Mouse (Mus musculus): Measurements from ENCODE around the gene Sgpp2. TPM values are rescaled to one million over a fixed set of nuclear protein-coding genes. Genes with fewer than 3 reads are reported as not detected.

Sgpp2 gene
- 1.5 and 2.5 TPM in 2 replicates for polyA plus RNA-seq (2016; fragmentation: Nextera tagmentation; extraction: Ambion mirVana)

GRCm38 (mm10) chr1:78310021-78310752 is at the start of gene Sgpp2:
Sgpp2 (plus strand) TSS chr1:78310345.
- H3K4me2 ChIP-seq (replicated peaks): peak within 1 kb of the TSS; percentile 100
- H3K4me3 ChIP-seq: peak within 1 kb of the TSS; percentile 63
- H3K4me1 ChIP-seq: peaks cover 25% of the 10 kb centered on the region
- peak within 1 kb of the TSS; percentile 55 for H3K9ac ChIP-seq
- H3K27ac ChIP-seq: no peak within 1 kb of the TSS
- H3K9me3 ChIP-seq (replicated peaks): no peaks in the 10 kb centered on the region
- no peaks in the 10 kb centered on the region for H3K36me3 ChIP-seq
- peak; percentile 67 for ATAC-seq (ENCODE audit: low FRiP score)
- under 1% methylated on average over 67 of the region's 68 CpGs for WGBS
- H3K27me3 ChIP-seq: peaks cover 50% of the 10 kb centered on the region

DNA sequence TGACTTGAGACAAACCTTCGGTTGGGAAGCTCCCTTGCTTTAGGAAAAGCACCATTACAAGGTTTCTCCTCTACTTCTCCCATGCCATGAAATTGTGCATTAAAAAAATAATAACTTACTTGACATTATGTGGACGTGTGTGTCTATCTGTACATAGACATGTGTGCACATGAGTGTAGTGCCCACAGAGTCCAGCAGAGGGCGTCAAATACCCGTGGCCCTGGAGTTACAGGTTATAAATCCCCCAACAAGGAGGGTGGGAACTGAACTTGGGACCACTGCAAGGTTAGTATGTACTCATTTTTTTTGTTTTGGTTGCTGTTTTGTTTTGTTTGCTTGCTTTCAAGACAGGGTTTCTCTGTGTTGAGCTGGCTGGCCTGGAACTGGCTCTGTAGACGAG is 42.6 kb upstream of the Sgpp2 start:
- no peak for ATAC-seq (ENCODE audit: low FRiP score)
- Histone ChIP-seq H3K9ac (no peak overlapping the region), H3K27ac (no peak overlapping the region), H3K27me3 (no peaks in the 10 kb centered on the region), H3K4me2 (replicated peaks) (no peak overlapping the region), H3K4me3 (no peak overlapping the region), H3K4me1 (no peaks in the 10 kb centered on the region), H3K9me3 (replicated peaks) (no peaks in the 10 kb centered on the region), H3K36me3 (no peaks in the 10 kb centered on the region)
- WGBS: 65% methylated on average over 5 of the region's 5 CpGs

DNA sequence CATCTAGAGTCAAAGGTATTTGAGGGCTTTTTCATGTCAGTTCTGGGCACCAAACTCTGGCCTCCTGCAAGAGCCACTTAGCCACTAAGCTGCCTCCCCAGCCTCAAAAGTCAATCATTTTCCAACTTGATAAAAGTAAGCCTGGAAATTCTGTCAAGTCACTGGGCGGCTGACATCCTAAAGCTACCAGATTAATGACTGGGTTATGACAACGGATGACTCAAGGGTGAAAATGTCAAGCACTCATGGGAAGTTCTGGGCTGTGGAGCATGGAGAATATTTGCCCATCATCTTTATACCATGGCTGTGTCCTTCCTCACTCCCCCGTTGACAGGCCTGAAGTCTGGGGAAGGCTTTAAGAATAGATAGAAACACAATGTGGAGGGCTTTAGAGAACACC is 37.2 kb upstream of the Sgpp2 start:
- Histone ChIP-seq H3K36me3 (no peaks in the 10 kb centered on the region), H3K4me2 (replicated peaks) (no peak overlapping the region), H3K9ac (no peak overlapping the region), H3K27ac (no peak overlapping the region), H3K27me3 (no peaks in the 10 kb centered on the region), H3K4me3 (no peak overlapping the region), H3K4me1 (no peaks in the 10 kb centered on the region), H3K9me3 (replicated peaks) (no peaks in the 10 kb centered on the region)
- WGBS: 79% methylated on average over 3 of the region's 3 CpGs
- ATAC-seq (ENCODE audit: low FRiP score): no peak

GRCm38 (mm10) chr1:78279128-78279527 is 31.0 kb upstream of the Sgpp2 start:
- H3K4me2 ChIP-seq (replicated peaks): no peak overlapping the region
- ATAC-seq (ENCODE audit: low FRiP score): no peak
- no peaks in the 10 kb centered on the region for H3K36me3 ChIP-seq
- 35% methylated on average over 3 of the region's 3 CpGs for WGBS
- no peak overlapping the region for H3K27ac ChIP-seq
- no peaks in the 10 kb centered on the region for H3K4me1 ChIP-seq
- H3K9me3 ChIP-seq (replicated peaks): no peaks in the 10 kb centered on the region
- H3K9ac ChIP-seq: no peak overlapping the region
- no peaks in the 10 kb centered on the region for H3K27me3 ChIP-seq
- H3K4me3 ChIP-seq: no peak overlapping the region

GRCm38 (mm10) chr1:78292397-78292796 is 17.7 kb upstream of the Sgpp2 start:
- no peak overlapping the region for H3K27ac ChIP-seq
- no peak for ATAC-seq (ENCODE audit: low FRiP score)

GRCm38 (mm10) chr1:78299670-78300225 is 10.4 kb upstream of the Sgpp2 start:
- Histone ChIP-seq H3K9me3 (replicated peaks) (no peaks in the 10 kb centered on the region), H3K4me3 (no peak overlapping the region), H3K4me1 (no peaks in the 10 kb centered on the region), H3K27ac (no peak overlapping the region), H3K36me3 (no peaks in the 10 kb centered on the region), H3K27me3 (no peaks in the 10 kb centered on the region), H3K4me2 (replicated peaks) (no peak overlapping the region), H3K9ac (no peak overlapping the region)
- ATAC-seq (ENCODE audit: low FRiP score): no peak
- WGBS: 86% methylated on average over 7 of the region's 7 CpGs

More at GRCm38 (mm10) chr1:78292397-78292796, 17.7 kb upstream of the Sgpp2 start:
- H3K4me3 ChIP-seq: no peak overlapping the region
- no peaks in the 10 kb centered on the region for H3K4me1 ChIP-seq
- H3K36me3 ChIP-seq: no peaks in the 10 kb centered on the region
- WGBS: 90% methylated on average over 3 of the region's 3 CpGs
- H3K4me2 ChIP-seq (replicated peaks): no peak overlapping the region
- no peak overlapping the region for H3K9ac ChIP-seq
- no peaks in the 10 kb centered on the region for H3K9me3 ChIP-seq (replicated peaks)
- H3K27me3 ChIP-seq: no peaks in the 10 kb centered on the region

DNA sequence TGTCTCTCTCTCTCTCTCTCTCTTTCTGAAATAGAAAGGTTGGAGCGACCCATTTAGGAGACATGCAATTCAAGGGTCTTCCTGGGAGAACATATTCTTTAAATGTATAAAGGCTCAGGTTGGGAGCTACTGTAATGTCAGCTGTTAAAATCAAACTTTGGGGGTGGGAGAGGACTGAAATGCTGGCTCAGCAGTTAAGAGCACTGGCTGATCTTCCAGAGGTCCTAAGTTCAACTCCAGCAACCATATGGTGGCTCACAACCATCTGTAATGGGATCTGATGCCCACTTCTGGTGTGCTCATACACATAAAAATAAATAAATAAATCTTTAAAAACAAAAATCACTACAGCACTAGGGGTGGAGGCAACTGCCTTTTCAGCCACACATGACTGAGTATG is 1.5 kb upstream of the Sgpp2 start:
- no peak overlapping the region for H3K4me3 ChIP-seq
- peaks cover 50% of the 10 kb centered on the region for H3K27me3 ChIP-seq
- no peak overlapping the region for H3K27ac ChIP-seq
- no peak overlapping the region for H3K9ac ChIP-seq
- H3K4me1 ChIP-seq: peaks cover 25% of the 10 kb centered on the region
- no peaks in the 10 kb centered on the region for H3K9me3 ChIP-seq (replicated peaks)
- H3K4me2 ChIP-seq (replicated peaks): no peak overlapping the region
- ATAC-seq (ENCODE audit: low FRiP score): no peak
- WGBS: 95% methylated on average over 1 of the region's 1 CpGs
- H3K36me3 ChIP-seq: no peaks in the 10 kb centered on the region

DNA sequence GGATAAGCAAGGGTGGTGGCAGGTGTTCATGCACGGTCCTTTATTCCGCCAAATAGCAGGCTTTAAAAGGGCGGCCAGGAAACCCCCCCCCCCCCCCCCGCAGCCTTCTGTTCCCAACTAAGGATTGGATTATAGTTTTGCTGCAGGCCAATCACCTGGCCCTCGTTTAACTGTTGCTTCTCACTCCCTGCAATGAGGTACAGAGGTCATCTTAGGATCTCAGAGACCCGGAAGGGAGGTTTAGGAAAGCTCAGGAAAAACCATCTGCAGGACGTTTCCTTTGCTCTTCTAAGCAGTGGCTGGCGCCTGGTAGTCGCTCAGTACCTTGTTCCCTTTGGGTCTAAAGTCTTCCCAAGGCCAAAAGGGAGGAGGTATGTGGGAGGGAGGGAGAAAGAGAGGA is 865 bp upstream of the Sgpp2 start:
- H3K36me3 ChIP-seq: no peaks in the 10 kb centered on the region
- H3K4me1 ChIP-seq: peaks cover 25% of the 10 kb centered on the region
- no peak overlapping the region; the same call in 1 of the 2 replicates for H3K4me2 ChIP-seq (replicated peaks)
- H3K27me3 ChIP-seq: peaks cover 50% of the 10 kb centered on the region
- ATAC-seq (ENCODE audit: low FRiP score): no peak
- H3K4me3 ChIP-seq: no peak overlapping the region
- H3K9ac ChIP-seq: no peak overlapping the region
- no peaks in the 10 kb centered on the region for H3K9me3 ChIP-seq (replicated peaks)
- H3K27ac ChIP-seq: no peak overlapping the region
- 2% methylated on average over 9 of the region's 9 CpGs for WGBS

- Histone ChIP-seq H3K4me1 (peaks cover 25% of the 10 kb centered on the region), H3K9ac (no peak overlapping the region), H3K9me3 (replicated peaks) (no peaks in the 10 kb centered on the region)
These were observed 756 bp downstream of the Sgpp2 start for GRCm38 (mm10) chr1:78310861-78311341.

GRCm38 (mm10) chr1:78311482-78311881 is 1.3 kb downstream of the Sgpp2 start:
- peaks cover 46% of the 10 kb centered on the region for H3K27me3 ChIP-seq
- no peak overlapping the region for H3K27ac ChIP-seq
- no peaks in the 10 kb centered on the region for H3K9me3 ChIP-seq (replicated peaks)
- ATAC-seq (ENCODE audit: low FRiP score): 0 out of 2 replicates have a peak, but pooled peaks have one; percentile 38
- H3K9ac ChIP-seq: no peak overlapping the region
- peak overlapping the region; percentile 100 for H3K4me2 ChIP-seq (replicated peaks)
- peaks cover 25% of the 10 kb centered on the region for H3K4me1 ChIP-seq
- no peaks in the 10 kb centered on the region for H3K36me3 ChIP-seq
- WGBS: 0% methylated on average over 7 of the region's 7 CpGs
- no peak overlapping the region for H3K4me3 ChIP-seq

More at GRCm38 (mm10) chr1:78310861-78311341, 756 bp downstream of the Sgpp2 start:
- peak; percentile 82 for ATAC-seq (ENCODE audit: low FRiP score)
- H3K27ac ChIP-seq: no peak overlapping the region
- under 1% methylated on average over 17 of the region's 17 CpGs for WGBS
- peaks cover 46% of the 10 kb centered on the region for H3K27me3 ChIP-seq
- H3K36me3 ChIP-seq: no peaks in the 10 kb centered on the region
- H3K4me3 ChIP-seq: peak overlapping the region; percentile 63
- peak overlapping the region; percentile 100 for H3K4me2 ChIP-seq (replicated peaks)

DNA sequence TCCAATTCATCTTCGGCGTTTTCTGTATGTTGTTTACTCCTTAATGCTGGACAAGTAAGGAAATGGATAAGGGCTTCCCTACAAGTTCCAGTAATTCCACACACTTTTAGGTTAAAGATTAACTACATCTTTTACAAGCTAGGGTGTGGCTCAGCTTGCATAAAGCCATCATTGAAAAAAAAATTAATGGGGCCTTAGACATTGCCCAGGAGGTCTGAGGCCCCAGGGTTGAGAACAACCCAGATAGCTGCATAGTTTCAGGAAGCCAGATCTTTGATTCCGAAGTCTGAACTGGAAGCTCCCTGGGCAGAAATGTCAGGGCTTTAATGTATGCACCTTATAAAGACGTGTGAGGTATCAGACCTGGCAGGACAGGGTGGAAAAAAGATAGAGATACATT is 2.8 kb downstream of the Sgpp2 start:
- Histone ChIP-seq H3K36me3 (no peaks in the 10 kb centered on the region), H3K27me3 (peaks cover 37% of the 10 kb centered on the region), H3K4me2 (replicated peaks) (no peak overlapping the region), H3K4me1 (peaks cover 25% of the 10 kb centered on the region), H3K9ac (no peak overlapping the region), H3K27ac (no peak overlapping the region), H3K9me3 (replicated peaks) (no peaks in the 10 kb centered on the region), H3K4me3 (no peak overlapping the region)
- WGBS: 77% methylated on average over 4 of the region's 4 CpGs
- ATAC-seq (ENCODE audit: low FRiP score): no peak

GRCm38 (mm10) chr1:78313961-78314360 is 3.8 kb downstream of the Sgpp2 start:
- peaks cover 25% of the 10 kb centered on the region for H3K4me1 ChIP-seq
- no peaks in the 10 kb centered on the region for H3K36me3 ChIP-seq
- no peak overlapping the region for H3K4me3 ChIP-seq
- no peak for ATAC-seq (ENCODE audit: low FRiP score)
- H3K27ac ChIP-seq: no peak overlapping the region
- H3K4me2 ChIP-seq (replicated peaks): no peak overlapping the region
- 85% methylated on average over 4 of the region's 4 CpGs for WGBS
- peaks cover 29% of the 10 kb centered on the region for H3K27me3 ChIP-seq
- no peak overlapping the region for H3K9ac ChIP-seq
- no peaks in the 10 kb centered on the region for H3K9me3 ChIP-seq (replicated peaks)
